ENCODE assay signal across 8 mouse cellular contexts in genomic region chr12:55398240-55399127, GRCm38 (mm10). TPM values are rescaled to one million over a fixed set of nuclear protein-coding genes. Genes with fewer than 3 reads are reported as not detected.
A peak's percentile ranks its signal among the peaks of the same experiment; 100 is the strongest.
DNase-seq lines count a peak whose midpoint lies in the region; ATAC-seq and TF ChIP-seq lines count a peak whose summit lies in the region.

No protein-coding gene starts in this region.

- H3K79me2 ChIP-seq in C2C12 (ENCODE audit: control insufficient read depth, insufficient read depth) = peaks cover 49% of the 10 kb centered on the region

- no peaks in the 10 kb centered on the region for H3K27me3 ChIP-seq in C2C12 (ENCODE audit: control insufficient read depth, insufficient read depth, insufficient read length)
- H3K27me3 ChIP-seq in erythroblast, embryonic 14.5 days (ENCODE audit: control insufficient read depth) = no peaks in the 10 kb centered on the region
- H3K27me3 ChIP-seq in heart, embryonic 12.5 days (replicated peaks) = no peaks in the 10 kb centered on the region
- no peaks in the 10 kb centered on the region for H3K27me3 ChIP-seq in kidney, postnatal 0 days (ENCODE audit: insufficient read depth, low read length)
- no peaks in the 10 kb centered on the region for H3K27me3 ChIP-seq in liver, embryonic 11.5 days (replicated peaks; ENCODE audit: control insufficient read depth, insufficient read depth, low read length)
- no peaks in the 10 kb centered on the region for H3K27me3 ChIP-seq in stomach, embryonic 14.5 days (ENCODE audit: control insufficient read depth, insufficient read depth, low read length)

- peak overlapping the region; percentile 89 for H3K27ac ChIP-seq in heart, embryonic 12.5 days (ENCODE audit: poor library complexity, severe bottlenecking)
- peak overlapping the region; percentile 98 for H3K27ac ChIP-seq in kidney, postnatal 0 days
- peak overlapping the region; percentile 79 for H3K27ac ChIP-seq in liver, embryonic 11.5 days (ENCODE audit: low read depth, low read length)
- peak overlapping the region; percentile 93 for H3K27ac ChIP-seq in stomach, embryonic 14.5 days (ENCODE audit: low read length)

- H3K9me3 ChIP-seq in erythroblast, embryonic 14.5 days (ENCODE audit: control insufficient read depth, low read length) = no peaks in the 10 kb centered on the region
- H3K9me3 ChIP-seq in heart, embryonic 12.5 days (replicated peaks) = no peaks in the 10 kb centered on the region
- H3K9me3 ChIP-seq in kidney, postnatal 0 days (replicated peaks; ENCODE audit: low read length) = no peaks in the 10 kb centered on the region
- H3K9me3 ChIP-seq in liver, embryonic 11.5 days (ENCODE audit: control insufficient read depth, low read length) = no peaks in the 10 kb centered on the region
- H3K9me3 ChIP-seq in stomach, embryonic 14.5 days (ENCODE audit: control insufficient read depth, low read depth, low read length) = no peaks in the 10 kb centered on the region

- peaks cover 27% of the 10 kb centered on the region for H3K4me1 ChIP-seq in erythroblast, embryonic 14.5 days (ENCODE audit: control insufficient read depth)
- peaks cover 15% of the 10 kb centered on the region for H3K4me1 ChIP-seq in heart, embryonic 12.5 days (replicated peaks)
- peaks cover 9% of the 10 kb centered on the region; the same call in 1 of the 2 replicates for H3K4me1 ChIP-seq in kidney, postnatal 0 days (replicated peaks; ENCODE audit: insufficient read depth, low read length)
- H3K4me1 ChIP-seq in liver, embryonic 11.5 days (replicated peaks; ENCODE audit: control insufficient read depth, insufficient read depth, low read length) = peaks cover 8% of the 10 kb centered on the region
- H3K4me1 ChIP-seq in stomach, embryonic 14.5 days (ENCODE audit: control insufficient read depth, insufficient read depth, low read length) = peaks cover 13% of the 10 kb centered on the region

- H3K79me3 ChIP-seq in C2C12 (ENCODE audit: low read depth) = peaks cover 48% of the 10 kb centered on the region

- under 1% methylated on average over 51 of the region's 51 CpGs for WGBS in heart, embryonic 12.5 days
- WGBS in kidney, postnatal 0 days = 1% methylated on average over 51 of the region's 51 CpGs
- 1% methylated on average over 51 of the region's 51 CpGs for WGBS in liver, embryonic 11.5 days
- under 1% methylated on average over 51 of the region's 51 CpGs for WGBS in stomach, embryonic 14.5 days

- peak; percentile 99 for ATAC-seq in heart, embryonic 12.5 days (ENCODE audit: insufficient number of reproducible peaks, low FRiP score)
- peak; percentile 100 for ATAC-seq in kidney, postnatal 0 days (replicated peaks; ENCODE audit: low FRiP score, low read depth)
- peak; percentile 99 for ATAC-seq in liver, embryonic 11.5 days (replicated peaks; ENCODE audit: low FRiP score)
- peak; percentile 99 for ATAC-seq in stomach, embryonic 14.5 days (ENCODE audit: insufficient number of reproducible peaks, insufficient read depth, low FRiP score, low read depth)

- peak overlapping the region; percentile 95 for H3ac ChIP-seq in C2C12 (ENCODE audit: control insufficient read depth, insufficient read length, low read depth)

- peak overlapping the region; percentile 98 for H3K4me3 ChIP-seq in C2C12 (ENCODE audit: insufficient read depth, poor library complexity, severe bottlenecking)
- peak overlapping the region; percentile 100 for H3K4me3 ChIP-seq in erythroblast, embryonic 14.5 days (replicated peaks)
- H3K4me3 ChIP-seq in heart, embryonic 12.5 days = peak overlapping the region; percentile 93
- H3K4me3 ChIP-seq in kidney, postnatal 0 days (replicated peaks; ENCODE audit: low read depth, low read length) = peak overlapping the region; percentile 67
- peak overlapping the region; percentile 84 for H3K4me3 ChIP-seq in liver, embryonic 11.5 days (ENCODE audit: low read depth, low read length)
- H3K4me3 ChIP-seq in stomach, embryonic 14.5 days (ENCODE audit: low read depth, low read length) = peak overlapping the region; percentile 80

- H3K9ac ChIP-seq in heart, embryonic 12.5 days = peak overlapping the region; percentile 94
- peak overlapping the region; percentile 85 for H3K9ac ChIP-seq in kidney, postnatal 0 days (ENCODE audit: low read depth, low read length)
- peak overlapping the region; percentile 86 for H3K9ac ChIP-seq in liver, embryonic 11.5 days (ENCODE audit: low read depth, low read length)
- H3K9ac ChIP-seq in stomach, embryonic 14.5 days (replicated peaks; ENCODE audit: low read depth, low read length) = peak overlapping the region; percentile 75

- H3K4me2 ChIP-seq in heart, embryonic 12.5 days = peak overlapping the region; percentile 83
- H3K4me2 ChIP-seq in kidney, postnatal 0 days (ENCODE audit: low read length) = peak overlapping the region; percentile 73
- peak overlapping the region; percentile 77 for H3K4me2 ChIP-seq in liver, embryonic 11.5 days
- peak overlapping the region; percentile 46 for H3K4me2 ChIP-seq in stomach, embryonic 14.5 days (replicated peaks; ENCODE audit: low read depth, low read length)

- TF ChIP-seq CTCF in C2C12 (IDR thresholded peaks at IDR 0.05; ENCODE audit: control insufficient read depth, insufficient read depth, insufficient read length) = no peak
- peak; percentile 25; the same call in 1 of the 2 replicates for TF ChIP-seq CTCF in brain, embryonic 14.5 days (IDR thresholded peaks at IDR 0.05; ENCODE audit: borderline replicate concordance, extremely low read depth, insufficient read depth, insufficient read length)
- TF ChIP-seq CTCF in kidney, postnatal 0 days (IDR thresholded peaks at IDR 0.05; ENCODE audit: low read depth) = 0 out of 2 replicates have a peak, but pooled peaks have one; percentile 4

- TF ChIP-seq POLR2A in brain, embryonic 14.5 days (IDR thresholded peaks at IDR 0.05; ENCODE audit: borderline replicate concordance, extremely low read depth, insufficient read depth, insufficient read length, poor library complexity, severe bottlenecking) = peak; percentile 100

- DNase-seq in brain, embryonic 14.5 days (ENCODE audit: low read depth) = peak; percentile 98
- peak; percentile 97 for DNase-seq in kidney, postnatal 0 days (ENCODE audit: low spot score)
- DNase-seq in liver, embryonic 11.5 days (ENCODE audit: low spot score) = peak; percentile 93
- peak; percentile 92 for DNase-seq in naive thymus-derived CD4-positive, alpha-beta T cell, adult 2 months (ENCODE audit: low read depth)

- H3K36me3 ChIP-seq in C2C12 (ENCODE audit: control insufficient read depth, insufficient read depth) = peaks cover 16% of the 10 kb centered on the region
- peaks cover 16% of the 10 kb centered on the region for H3K36me3 ChIP-seq in erythroblast, embryonic 14.5 days (ENCODE audit: control insufficient read depth)
- peaks cover 16% of the 10 kb centered on the region for H3K36me3 ChIP-seq in heart, embryonic 12.5 days
- H3K36me3 ChIP-seq in kidney, postnatal 0 days (ENCODE audit: insufficient read depth, low read length) = no peaks in the 10 kb centered on the region
- peaks cover under 1% of the 10 kb centered on the region; the same call in 1 of the 2 replicates for H3K36me3 ChIP-seq in liver, embryonic 11.5 days (ENCODE audit: control insufficient read depth, insufficient read depth, low read length)
- no peaks in the 10 kb centered on the region for H3K36me3 ChIP-seq in stomach, embryonic 14.5 days (ENCODE audit: control insufficient read depth, insufficient read depth, low read length)

TF ChIP-seq in C2C12, 6 proteins besides CTCF, POLR2A, EP300 and RAD21:
- TF ChIP-seq FOSL1 (IDR thresholded peaks at IDR 0.05; ENCODE audit: insufficient read depth, low read length, poor library complexity, severe bottlenecking) = no peak
- TF ChIP-seq CEBPB (IDR thresholded peaks at IDR 0.05; ENCODE audit: low read depth) = no peak
- no peak for TF ChIP-seq MYOD1 (IDR thresholded peaks at IDR 0.05; ENCODE audit: control insufficient read depth, insufficient read length, low read depth)
- no peak for TF ChIP-seq MAX (IDR thresholded peaks at IDR 0.05)
- no peak for TF ChIP-seq MYOG (IDR thresholded peaks at IDR 0.05; ENCODE audit: control insufficient read depth, extremely low read depth, insufficient read length)
- TF ChIP-seq USF1 (IDR thresholded peaks at IDR 0.05; ENCODE audit: low read depth) = no peak
TF ChIP-seq in C2C12: peak in this region for 0.

RNA-seq across cellular contexts. Expression of gene Psma6, which starts 14.5 kb away (rescaled TPM):
- 312 TPM for polyA plus RNA-seq in C2C12 (2012; fragmentation: generic; extraction: Trizol)
- 162 and 181 TPM in 2 replicates for polyA plus RNA-seq in brain, embryonic 14.5 days (2012; rRNA removed)
- 1.2 and 1.9 TPM in 2 replicates for polyA plus RNA-seq in erythroblast, embryonic 14.5 days (2012)
- polyA plus RNA-seq in heart, embryonic 12.5 days (2016; fragmentation: Nextera tagmentation; extraction: Ambion mirVana) = 298 and 308 TPM in 2 replicates
- polyA plus RNA-seq in kidney, postnatal 0 days (2015; fragmentation: Nextera tagmentation; extraction: Ambion mirVana) = 415 and 419 TPM in 2 replicates
- polyA plus RNA-seq in liver, embryonic 11.5 days (2014; fragmentation: Nextera tagmentation; extraction: Ambion mirVana) = 410 and 426 TPM in 2 replicates
- polyA plus RNA-seq in stomach, embryonic 14.5 days (2014; fragmentation: Nextera tagmentation; extraction: Ambion mirVana) = 421 and 424 TPM in 2 replicates

Comparison
In these comparisons a context has a peak if more than half of its experiments do, and no peak if none do; other contexts are left out.
1. Peak in every context shown above with its lines: DNase-seq, ATAC-seq, H3K4me3 ChIP-seq and H3K27ac ChIP-seq.
2. RNA of gene Psma6, which starts 14.5 kb away (polyA plus RNA-seq): 421 to 424 TPM in stomach, embryonic 14.5 days, 415 to 419 TPM in kidney, postnatal 0 days, 410 to 426 TPM in liver, embryonic 11.5 days, 312 TPM in C2C12 (single experiment), 298 to 308 TPM in heart, embryonic 12.5 days and 162 to 181 TPM in brain, embryonic 14.5 days; 1.2 to 1.9 TPM in erythroblast, embryonic 14.5 days; every median in the first group is over 10 times any median in the second.